Mouse (Mus musculus) adrenal gland, postnatal 4 days (tissue): Measurements from ENCODE around the gene Dgkb. TPM values are rescaled to one million over a fixed set of nuclear protein-coding genes. Genes with fewer than 3 reads are reported as not detected.

ENCODE experiments used
- DNase-seq, 2 experiments: peaks; one replicate each; pipeline ENCODE4 v3.0.0; 2021 to 2022; ENCODE audit warnings: low spot score in 2 of 2, mixed read lengths in 2 of 2
- total RNA-seq, 2 experiments: library from RNA; stranded (reverse); gene quantifications; 2 replicates each; pipeline ENCODE4 v1.2.3; 2021

Gene Dgkb
- total RNA-seq, 2 experiments from 2014 or later, result 9.2 TPM

- DNase-seq, result no peak
These were observed 175.7 kb downstream of the Dgkb start for GRCm38 (mm10) chr12:37993221-37993620.

- DNase-seq, result no peak
These were observed 179.0 kb downstream of the Dgkb start for GRCm38 (mm10) chr12:37996417-37996946.

- DNase-seq, result no peak
These were observed 200.1 kb downstream of the Dgkb start for GRCm38 (mm10) chr12:38017674-38018073.

DNA sequence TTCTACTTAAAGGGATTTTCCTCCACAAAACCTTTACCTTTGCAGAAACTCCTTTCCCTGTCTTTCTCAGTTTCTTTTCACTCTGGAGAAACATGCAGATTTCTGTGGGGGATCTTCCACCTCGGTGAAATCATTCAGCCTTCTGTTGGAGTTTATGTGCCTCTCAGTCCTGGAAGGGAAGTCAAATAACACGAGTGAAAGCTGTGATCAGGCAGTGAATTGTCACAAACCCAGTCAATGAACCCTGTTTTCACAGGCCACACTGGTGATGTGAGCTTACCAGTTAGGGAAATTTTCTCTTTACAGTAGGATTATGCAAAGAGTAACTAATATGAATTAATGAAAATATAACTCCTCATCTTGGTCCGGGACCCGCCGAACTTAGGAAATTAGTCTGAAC lies 229.7 kb downstream of the Dgkb start:
- DNase-seq, result no peak

- no peak for DNase-seq
These were observed 270.7 kb downstream of the Dgkb start for GRCm38 (mm10) chr12:38088224-38088623.

DNA sequence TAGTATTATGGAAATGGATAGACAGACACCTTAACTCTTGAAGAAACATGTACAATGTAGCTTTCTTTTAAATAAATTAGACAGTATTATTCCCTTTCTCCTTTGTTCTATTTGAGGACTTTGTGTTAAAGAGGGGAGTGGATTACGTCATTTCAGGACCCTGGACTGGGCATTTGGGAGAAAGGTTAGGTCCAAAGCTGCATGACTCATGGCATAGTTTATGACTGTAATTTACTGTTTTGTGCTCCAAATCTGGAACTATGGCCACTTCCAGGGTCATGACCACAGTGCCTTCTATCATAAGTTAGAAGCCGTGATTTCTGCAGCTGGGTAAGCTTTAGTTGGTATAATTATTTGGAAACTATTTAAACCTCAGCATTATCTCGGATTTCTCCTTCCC lies 294.4 kb downstream of the Dgkb start:
- DNase-seq, result no peak

- DNase-seq, result no peak
These were observed 297.6 kb downstream of the Dgkb start for GRCm38 (mm10) chr12:38114990-38115615.

DNA sequence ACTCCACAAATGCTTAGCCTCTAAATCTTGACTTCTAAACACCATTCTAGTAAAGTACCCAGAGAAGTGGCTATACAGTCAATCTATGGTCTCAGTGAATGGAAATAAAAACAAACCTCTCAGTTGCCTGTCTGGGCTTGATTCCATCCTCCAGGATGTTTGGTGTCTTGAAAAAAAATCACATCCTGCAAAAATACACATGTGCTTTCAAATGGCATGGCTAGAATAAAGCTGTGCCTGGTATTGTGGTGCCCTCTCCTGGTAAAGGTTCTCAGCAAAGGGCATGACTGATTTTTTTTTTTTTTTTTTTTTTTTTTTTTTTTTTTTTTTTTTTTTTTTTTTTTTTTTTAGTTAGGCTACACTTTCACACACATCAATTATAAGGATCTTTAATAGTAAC lies 306.0 kb downstream of the Dgkb start:
- DNase-seq, result no peak

DNA sequence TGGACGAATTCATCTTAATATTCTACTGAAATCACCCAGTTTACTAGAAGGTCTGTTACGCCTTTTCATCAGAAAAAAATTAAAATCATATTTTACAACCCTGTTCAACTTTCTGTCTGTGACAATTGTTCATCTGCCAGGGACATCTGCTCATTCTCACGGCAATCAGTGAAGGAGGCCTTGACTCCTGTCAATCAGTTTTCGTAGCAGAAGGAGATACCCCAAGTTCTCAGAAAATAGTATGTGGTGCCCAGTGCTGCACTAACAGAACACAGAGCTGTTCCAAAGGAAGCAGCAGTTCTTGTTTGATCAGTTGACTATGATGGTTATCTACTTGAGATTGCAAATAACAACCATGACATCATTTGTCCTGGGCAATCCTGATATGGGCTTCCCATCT lies 307.8 kb downstream of the Dgkb start:
- no peak for DNase-seq

DNA sequence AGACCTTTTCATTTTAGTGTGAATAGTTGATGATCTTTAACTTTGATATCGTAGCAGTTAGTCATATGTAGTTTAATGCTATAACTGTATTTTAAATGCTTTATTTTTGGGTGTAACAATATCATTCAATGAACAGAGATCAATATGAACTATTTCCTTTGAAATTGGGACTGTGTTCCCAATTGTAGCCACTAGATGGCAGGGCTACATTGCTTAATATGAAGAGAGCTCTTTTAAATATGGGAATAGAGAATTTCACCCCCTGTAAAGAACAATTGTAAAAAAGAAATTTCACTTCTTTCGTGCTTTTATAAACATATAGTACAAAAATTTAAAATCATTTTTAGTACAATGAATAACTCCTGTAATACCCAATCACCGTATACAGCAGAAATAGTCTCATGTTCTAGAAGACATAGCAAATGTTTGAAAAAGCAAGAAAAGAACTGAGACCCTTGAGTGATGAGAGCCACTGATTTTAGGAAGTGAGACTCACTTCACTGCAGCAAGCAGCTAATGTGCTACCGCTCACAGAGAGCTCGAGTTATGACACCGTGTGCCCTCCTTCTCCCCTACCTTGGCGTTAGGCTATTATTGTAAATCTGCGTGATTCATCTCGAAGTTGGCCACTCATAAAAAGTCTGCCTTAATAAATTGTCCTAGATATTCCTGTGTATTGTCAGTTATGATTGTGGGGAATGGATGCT lies 312.8 kb downstream of the Dgkb start:
- DNase-seq, result no peak

DNA sequence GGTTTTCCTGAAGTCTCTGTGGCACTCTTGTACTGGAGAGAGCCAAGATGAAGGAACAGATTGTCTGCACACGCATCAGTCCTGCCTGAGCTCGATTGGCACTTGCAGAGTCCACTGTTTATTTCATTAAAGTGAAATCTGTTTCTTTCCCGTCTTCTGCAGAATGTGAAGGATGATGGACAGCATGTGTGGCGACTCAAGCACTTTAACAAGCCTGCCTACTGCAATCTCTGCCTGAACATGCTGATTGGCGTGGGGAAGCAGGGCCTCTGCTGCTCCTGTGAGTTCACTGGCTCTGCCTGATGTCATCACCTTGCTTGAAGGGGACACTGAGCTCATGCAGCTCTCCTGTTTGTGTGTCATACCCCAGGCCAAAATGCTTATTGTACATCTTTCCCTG lies 318.9 kb downstream of the Dgkb start:
- DNase-seq, result no peak

- DNase-seq, result no peak
These were observed 322.5 kb downstream of the Dgkb start for GRCm38 (mm10) chr12:38140039-38140438.

GRCm38 (mm10) chr12:38232665-38233064 lies 415.1 kb downstream of the Dgkb start:
- no peak for DNase-seq

DNA sequence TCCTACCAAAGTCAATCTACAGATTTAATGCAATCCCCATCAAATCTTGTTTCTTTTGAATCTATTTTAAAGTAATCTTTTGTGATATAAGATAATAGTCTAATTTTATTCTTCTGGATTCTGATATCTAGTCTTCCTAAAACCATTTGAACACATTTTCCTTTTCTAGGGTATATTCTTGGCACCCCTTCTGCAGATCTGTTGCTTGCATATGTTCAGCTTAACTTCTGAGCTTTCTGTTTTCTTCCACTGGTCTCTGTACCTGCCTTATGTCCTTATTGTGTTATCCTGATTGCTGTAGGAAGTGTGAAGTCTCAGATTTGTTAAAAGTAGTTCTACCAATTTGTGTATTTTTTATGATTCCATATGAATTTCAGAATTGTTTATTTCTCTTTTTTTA lies 451.3 kb downstream of the Dgkb start:
- no peak for DNase-seq

DNA sequence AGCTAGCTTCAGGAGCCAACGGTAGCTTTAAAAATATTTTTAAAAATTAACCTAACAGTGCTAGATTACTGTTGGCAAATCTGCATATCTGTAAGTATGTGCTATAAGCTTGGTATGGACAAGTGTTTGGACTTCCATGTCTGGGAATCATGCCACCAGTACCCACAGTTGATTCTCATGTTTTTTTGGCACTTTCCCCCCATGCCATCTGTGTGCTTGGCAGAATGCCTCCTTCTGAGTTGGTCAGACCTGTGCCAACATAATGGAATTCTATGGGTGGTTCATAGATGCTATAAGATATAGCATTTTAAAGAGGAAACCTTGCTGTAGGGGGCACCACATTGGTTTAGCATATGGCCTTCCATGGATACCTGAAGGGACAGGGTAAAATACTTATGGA lies 484.0 kb downstream of the Dgkb start:
- no peak for DNase-seq

DNA sequence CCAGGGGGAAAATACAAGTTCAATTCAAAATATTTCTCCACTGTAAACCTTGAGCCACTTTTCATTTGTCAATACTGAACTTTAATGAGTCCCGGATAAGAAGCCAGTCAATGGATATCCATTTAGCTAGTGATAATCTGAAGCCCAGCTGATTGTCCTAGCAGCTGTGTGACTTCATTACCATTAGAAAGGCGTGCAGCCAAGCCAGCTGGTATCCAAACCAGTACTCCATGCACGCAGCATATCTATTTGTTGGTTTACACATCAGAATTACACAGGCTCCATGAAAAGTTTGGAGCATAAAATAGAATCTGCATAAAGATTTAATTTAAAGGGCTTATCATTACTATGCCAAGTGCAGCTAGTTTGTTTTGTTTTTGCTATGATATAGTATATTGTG lies 486.3 kb downstream of the Dgkb start:
- no peak for DNase-seq

GRCm38 (mm10) chr12:38304245-38304644 lies 486.7 kb downstream of the Dgkb start:
- no peak for DNase-seq

DNA sequence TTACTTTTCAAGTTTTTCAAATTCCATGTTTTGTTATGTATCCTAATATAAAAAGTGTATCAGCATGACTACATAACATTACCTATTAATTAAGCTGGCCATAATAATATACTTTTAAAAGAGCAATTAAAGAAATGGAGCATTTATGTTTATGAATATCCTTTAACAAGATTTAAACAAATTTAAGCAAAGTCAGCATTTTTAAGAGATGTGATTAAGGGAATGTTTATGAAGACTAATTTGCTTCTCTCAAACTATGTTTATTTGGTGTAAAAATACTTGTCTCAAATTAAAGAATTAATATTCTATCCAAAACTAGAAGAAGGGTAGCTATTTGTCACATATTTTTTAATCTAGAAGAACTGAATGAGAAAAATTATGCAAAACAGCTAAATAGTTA lies 492.4 kb downstream of the Dgkb start:
- DNase-seq, result no peak

DNA sequence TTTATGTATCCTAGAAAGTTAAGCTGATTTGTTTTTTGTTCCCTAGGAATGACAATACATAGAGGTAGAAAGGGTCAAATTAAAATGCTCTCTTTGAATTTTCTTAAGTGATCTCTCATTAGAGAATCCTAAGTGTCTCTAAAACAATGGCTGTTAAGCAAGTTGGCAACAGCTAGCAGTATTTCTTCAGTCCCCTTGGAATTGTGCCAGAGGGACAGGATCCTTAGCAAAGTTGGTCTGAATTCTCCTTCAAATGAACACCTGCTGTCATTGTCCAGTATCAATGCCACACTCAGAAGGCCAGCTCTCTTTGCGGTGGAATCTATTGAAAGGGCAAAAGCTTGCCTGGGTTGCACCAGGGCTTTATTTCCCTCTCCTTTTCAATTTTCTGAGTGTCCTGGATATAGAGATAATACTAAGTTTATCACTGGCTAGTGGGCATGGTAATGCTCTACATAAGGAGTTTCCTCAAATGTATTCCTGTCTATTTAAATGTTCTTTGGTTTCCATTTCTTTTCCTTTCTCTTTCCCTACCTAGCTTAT lies 510.3 kb downstream of the Dgkb start:
- no peak for DNase-seq

- DNase-seq, result no peak
These were observed 511.3 kb downstream of the Dgkb start for GRCm38 (mm10) chr12:38328779-38329178.

DNA sequence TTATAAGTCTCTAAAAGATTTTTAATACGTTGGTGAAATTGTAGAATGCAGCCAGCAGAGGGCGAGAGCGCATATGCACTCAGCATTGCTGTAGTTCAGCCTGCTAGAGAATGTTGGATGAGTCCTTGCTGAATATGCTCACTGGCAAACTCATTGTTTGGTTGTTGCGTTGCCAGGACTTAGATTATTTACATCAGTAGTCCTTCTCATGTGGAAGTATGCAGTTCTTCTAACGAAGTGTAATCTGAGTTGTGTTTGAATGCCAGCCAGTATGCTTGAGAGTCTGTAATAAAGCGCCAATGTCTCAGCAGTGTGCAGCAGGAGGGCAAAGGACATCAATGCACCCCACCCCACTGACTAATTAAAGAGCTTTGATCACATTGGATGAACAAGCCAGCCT lies 525.1 kb downstream of the Dgkb start:
- peak in 1 of 2 experiments; percentile 22 for DNase-seq

- no peak for DNase-seq
These were observed 535.0 kb downstream of the Dgkb start for GRCm38 (mm10) chr12:38352481-38352880.

- DNase-seq, result no peak
These were observed 538.9 kb downstream of the Dgkb start for GRCm38 (mm10) chr12:38356386-38356785.
